Mouse (Mus musculus): ENCODE measurements around the gene Mef2a. TPM values are rescaled to one million over a fixed set of nuclear protein-coding genes. Genes with fewer than 3 reads are reported as not detected.
A peak's percentile ranks its signal among the peaks of the same experiment; 100 is the strongest.

The Mef2a gene
- total RNA-seq (2021), result 100 to 1,000 TPM; 104 to 116 TPM
- long read RNA-seq, experiment 1, full-length matches to known transcripts, result 31 of 90 reads
- long read RNA-seq, experiment 1, partial matches to known transcripts, result 8 of 90 reads
- long read RNA-seq, experiment 1, other reads (novel, unspliced or antisense), result 51 of 90 reads
- long read RNA-seq, experiment 2, full-length matches to known transcripts, result 26 of 100 reads
- long read RNA-seq, experiment 2, partial matches to known transcripts, result 10 of 100 reads
- long read RNA-seq, experiment 2, other reads (novel, unspliced or antisense), result 64 of 100 reads

DNA sequence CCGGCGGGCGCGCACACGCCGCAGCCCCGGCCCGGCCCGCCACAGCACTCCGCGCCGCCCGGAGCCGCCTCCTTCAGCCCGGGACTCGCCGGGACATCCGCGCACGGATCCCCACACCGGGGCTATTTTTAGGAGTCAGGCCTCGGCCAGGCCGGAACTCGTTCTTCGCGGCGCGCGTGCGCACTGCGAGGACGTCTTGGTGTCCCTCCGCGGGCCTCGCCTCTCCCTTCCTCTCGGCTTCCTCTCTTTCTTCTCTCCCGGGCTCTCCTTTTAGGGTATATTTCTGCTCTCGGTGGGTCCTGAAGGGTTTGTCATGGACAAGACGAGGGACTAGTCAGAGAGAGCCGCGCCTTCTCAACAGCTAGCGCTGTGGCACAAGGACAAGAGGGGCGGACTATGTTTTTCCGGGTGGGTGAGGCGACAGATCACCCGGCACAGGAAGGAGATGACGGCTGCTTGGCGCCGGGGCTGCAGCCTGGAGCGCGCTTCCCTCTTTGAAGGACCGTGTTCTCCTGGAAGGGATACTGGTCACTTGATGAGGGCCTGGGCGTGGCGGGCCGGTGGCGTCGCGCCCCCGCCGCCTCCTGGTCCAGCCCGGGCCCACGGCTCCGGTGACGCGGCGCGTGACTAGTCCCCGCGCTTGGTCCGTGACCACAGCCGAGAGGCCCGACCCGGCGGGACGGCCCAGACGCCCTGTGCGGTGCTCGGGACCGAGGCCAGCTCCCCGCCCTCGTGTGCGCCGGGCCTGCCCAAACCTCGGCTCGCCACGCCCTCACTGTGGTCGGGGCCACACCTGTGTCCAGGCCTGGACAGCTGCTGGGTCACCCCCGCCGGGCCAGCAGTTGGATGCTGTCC lies at the start of gene Mef2a:
Gene Mef2a (minus strand): TSS at position 130 of the 855 bp plus-strand sequence.
- DNase-seq (ENCODE audit: low spot score in 2 of 2), result peak; percentile 95 to 98

- peak in 1 of 2 experiments; percentile 37 for DNase-seq (ENCODE audit: low spot score in 2 of 2)
These were observed 49.0 kb upstream of the Mef2a start for GRCm38 (mm10) chr7:67421476-67422186.

DNA sequence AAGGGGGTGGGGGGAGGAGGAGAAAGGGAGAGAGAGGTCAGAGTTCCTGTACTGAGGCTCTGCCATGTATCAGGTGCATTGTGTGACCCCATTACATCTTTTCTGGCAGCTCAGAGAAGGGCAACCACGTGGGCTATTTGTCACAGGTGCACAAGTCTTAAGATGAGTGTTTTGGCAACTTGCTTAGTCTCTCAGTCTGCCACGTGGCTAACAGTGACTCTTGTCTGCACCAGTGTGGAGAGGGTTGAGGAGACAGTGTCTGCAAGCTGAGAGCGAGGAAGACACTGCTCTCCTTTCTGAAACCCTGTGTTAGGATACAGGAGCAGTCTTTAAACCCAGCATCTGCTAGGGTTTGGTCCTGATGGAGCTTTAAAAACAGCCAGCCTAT lies 48.4 kb upstream of the Mef2a start:
- no peak for DNase-seq (ENCODE audit: low spot score in 2 of 2)

GRCm38 (mm10) chr7:67419591-67420314 lies 47.1 kb upstream of the Mef2a start:
- DNase-seq (ENCODE audit: low spot score in 2 of 2), result no peak

DNA sequence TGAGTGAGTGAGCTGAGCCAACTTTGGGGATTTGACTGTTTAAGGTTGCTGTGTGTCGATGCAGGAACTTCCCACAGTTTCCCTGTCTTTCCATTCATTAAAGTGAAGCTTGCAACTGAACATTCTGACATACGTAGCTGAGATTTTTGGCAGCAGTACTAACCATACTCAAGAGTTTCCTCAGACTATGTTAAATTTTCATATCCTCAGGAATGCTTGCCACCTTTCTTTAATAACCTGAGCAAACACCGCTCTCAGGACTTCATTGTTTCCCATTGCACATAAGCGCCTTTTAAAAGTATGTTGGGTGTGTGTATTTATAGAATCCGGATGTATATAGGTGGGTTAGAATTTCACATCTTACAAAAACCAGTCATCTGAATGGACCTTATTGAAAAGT lies 45.5 kb upstream of the Mef2a start:
- DNase-seq (ENCODE audit: low spot score in 2 of 2), result no peak

- no peak for DNase-seq (ENCODE audit: low spot score in 2 of 2)
These were observed 42.1 kb upstream of the Mef2a start for GRCm38 (mm10) chr7:67414766-67415165.

- DNase-seq (ENCODE audit: low spot score in 2 of 2), result no peak
These were observed 40.0 kb upstream of the Mef2a start for GRCm38 (mm10) chr7:67412686-67413085.

- DNase-seq (ENCODE audit: low spot score in 2 of 2), result no peak
These were observed 34.4 kb upstream of the Mef2a start for GRCm38 (mm10) chr7:67407019-67407418.

DNA sequence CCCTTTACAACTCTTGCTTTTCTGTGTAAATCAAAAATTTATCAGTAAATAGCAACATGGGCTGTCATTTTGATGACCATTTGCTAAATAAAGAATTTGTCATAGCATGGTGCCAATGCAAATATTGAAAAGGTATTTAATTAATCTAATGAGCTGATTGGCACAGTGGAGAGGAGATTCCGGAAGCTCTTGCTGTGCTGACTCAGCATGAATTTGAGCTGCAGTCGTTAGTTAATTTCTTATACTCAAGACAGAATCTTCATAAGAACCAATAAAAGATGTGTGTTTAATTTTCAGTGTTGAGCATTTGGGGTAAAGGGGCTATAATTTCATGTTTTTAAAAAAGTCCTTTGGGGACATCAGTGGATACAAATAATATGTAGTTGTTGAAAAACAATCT lies 31.5 kb upstream of the Mef2a start:
- DNase-seq (ENCODE audit: low spot score in 2 of 2), result no peak

- no peak for DNase-seq (ENCODE audit: low spot score in 2 of 2)
These were observed 29.7 kb upstream of the Mef2a start for GRCm38 (mm10) chr7:67402353-67402752.

GRCm38 (mm10) chr7:67401379-67401778 lies 28.7 kb upstream of the Mef2a start:
- DNase-seq (ENCODE audit: low spot score in 2 of 2), result no peak

GRCm38 (mm10) chr7:67390760-67391159 lies 18.1 kb upstream of the Mef2a start:
- no peak for DNase-seq (ENCODE audit: low spot score in 2 of 2)

- DNase-seq (ENCODE audit: low spot score in 2 of 2), result no peak
These were observed 17.4 kb upstream of the Mef2a start for GRCm38 (mm10) chr7:67390095-67390494.

DNA sequence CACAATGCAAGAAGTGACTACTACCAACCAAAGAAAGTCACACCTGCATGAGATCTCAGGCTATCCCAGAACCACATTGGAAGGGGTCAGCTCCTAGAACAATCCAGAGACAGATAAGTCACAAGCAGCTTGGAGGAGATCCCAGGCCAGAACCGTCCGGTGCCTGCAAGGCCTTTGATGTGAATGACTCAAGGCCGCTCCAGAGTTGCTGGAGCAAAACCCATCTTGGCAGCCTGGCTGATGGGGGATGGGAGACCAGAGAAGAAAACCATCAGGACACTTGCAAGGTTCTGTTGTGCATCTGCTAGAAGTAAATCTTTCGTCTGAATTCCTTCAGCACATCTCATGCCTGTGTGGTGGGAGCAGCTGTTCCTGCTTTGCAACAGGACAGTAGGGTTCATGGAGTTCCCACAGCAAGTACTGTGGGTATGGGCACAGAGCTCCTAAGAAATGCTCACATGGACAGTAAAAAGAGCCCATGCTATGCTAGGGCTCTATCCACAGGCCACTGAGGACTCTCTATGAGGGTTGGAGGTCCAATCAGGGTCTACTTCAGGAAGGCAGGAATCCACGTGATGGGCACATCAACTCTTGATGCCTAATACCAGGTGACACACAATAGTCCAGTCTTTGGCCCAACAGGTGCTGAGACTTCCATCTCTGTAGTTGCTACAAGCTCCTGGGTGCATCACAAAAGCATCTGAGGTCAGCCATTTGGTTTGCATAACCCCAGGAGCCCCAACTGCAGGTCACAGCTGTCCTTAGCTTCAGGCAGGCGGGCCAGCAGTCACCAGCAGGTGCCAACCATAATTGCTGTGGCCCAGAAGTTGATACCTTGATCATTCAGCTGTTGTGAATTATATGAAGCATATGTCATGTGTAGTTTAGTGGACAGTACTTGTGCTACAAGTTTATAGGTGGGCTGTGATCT lies 12.5 kb upstream of the Mef2a start:
- peak in 1 of 2 experiments; percentile 32 for DNase-seq (ENCODE audit: low spot score in 2 of 2)

GRCm38 (mm10) chr7:67380174-67381129 lies 7.8 kb upstream of the Mef2a start:
- DNase-seq (ENCODE audit: low spot score in 2 of 2), result no peak

GRCm38 (mm10) chr7:67376796-67377195 lies 4.1 kb upstream of the Mef2a start:
- no peak for DNase-seq (ENCODE audit: low spot score in 2 of 2)

DNA sequence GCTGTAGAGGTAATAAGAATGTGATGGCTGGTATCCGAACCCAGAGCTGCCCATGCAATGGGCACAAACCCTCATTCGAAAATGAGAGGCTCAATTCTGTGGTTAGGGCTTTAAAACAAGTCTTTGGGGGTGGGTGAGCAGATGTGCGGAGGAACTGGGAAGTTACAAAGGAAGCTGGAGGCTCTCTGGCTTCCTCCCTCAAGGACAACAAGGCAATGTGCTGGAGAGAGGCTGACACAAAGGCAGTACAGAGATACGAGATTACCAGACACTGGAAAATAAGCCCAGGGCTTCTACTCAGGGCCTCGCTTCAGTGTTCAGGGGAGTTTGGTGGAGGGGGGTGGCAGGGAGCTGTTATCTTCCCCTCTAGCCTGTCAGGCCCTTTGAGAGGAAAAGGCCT lies 1.3 kb upstream of the Mef2a start:
- no peak for DNase-seq (ENCODE audit: low spot score in 2 of 2)

DNA sequence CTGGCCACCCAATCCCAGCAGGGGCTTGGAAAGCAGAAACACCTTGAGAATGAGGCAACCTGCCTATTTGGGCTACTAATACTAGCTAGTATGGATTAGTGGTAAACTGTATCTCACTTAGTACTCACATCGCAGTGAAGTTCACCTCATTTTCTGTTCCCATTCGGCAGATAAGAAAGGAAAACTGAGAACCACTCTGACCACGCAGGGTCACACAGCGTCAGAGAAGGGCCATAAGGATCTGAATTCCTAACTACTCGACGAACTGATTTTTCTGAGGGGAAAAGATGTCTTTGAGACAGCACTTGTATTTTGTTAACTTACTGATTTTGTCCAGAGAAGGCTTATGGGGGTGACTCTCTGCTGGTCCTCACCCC lies 914 bp upstream of the Mef2a start:
- DNase-seq (ENCODE audit: low spot score in 2 of 2), result no peak
